11 mouse cellular contexts compared by ENCODE assay signal in the genomic region with DNA sequence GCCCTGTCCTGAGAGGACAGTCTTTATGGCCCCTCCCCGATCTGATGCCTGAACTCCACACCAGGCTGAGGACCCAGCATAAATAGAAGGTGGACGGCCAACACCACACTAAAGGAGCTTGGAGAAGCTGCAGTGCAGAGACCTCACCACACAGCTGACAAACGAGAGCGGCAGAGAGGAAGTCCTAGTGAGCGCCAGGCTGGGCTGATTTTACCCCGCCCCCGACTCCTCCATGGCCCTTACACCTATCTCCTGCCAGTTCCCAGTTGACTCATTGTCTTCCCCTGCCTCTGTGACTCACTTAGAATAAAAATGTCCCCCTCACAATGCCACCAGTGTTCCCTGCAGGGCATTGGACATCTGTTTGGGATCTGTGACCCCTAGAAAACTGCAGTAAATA. TPM values are rescaled to one million over a fixed set of nuclear protein-coding genes. Genes with fewer than 3 reads are reported as not detected.
DNase-seq lines count a peak whose midpoint lies in the region; ATAC-seq lines count a peak whose summit lies in the region.
"Had no signal": no experiment of that assay in that cellular context is flagged by ENCODE, and none has a peak within 500 bp of the region (broad histone marks: within the 10 kb centered on the region; RNA-seq: fewer than 3 reads in every experiment).

No protein-coding gene starts in this region.

- peaks cover 14% of the 10 kb centered on the region for H3K4me1 ChIP-seq in heart, embryonic 16.5 days (ENCODE audit: control insufficient read depth, insufficient read depth, low read length)

- intact Hi-C loops in left cerebral cortex, postnatal 4 days (cut with DNase I), result no loop called here
- intact Hi-C loops in left cerebral cortex, postnatal 36 days (cut with DNase I), result no loop called here

- ATAC-seq in heart, embryonic 16.5 days (replicated peaks; ENCODE audit: extremely low read depth, insufficient read depth, low FRiP score), result peak; percentile 43; the same call in 1 of the 2 replicates
- ATAC-seq: intestine, embryonic 15.5 days had no signal

- no peaks in the 10 kb centered on the region for H3K36me3 ChIP-seq in heart, embryonic 16.5 days (ENCODE audit: control insufficient read depth, insufficient read depth)
- H3K36me3 ChIP-seq: intestine, embryonic 15.5 days; midbrain, embryonic 12.5 days had no signal

- no peak overlapping the region for H3K4me3 ChIP-seq in heart, embryonic 16.5 days (ENCODE audit: low read length)
- H3K4me3 ChIP-seq: intestine, embryonic 15.5 days; midbrain, embryonic 12.5 days had no signal

- no peaks in the 10 kb centered on the region for H3K27me3 ChIP-seq in heart, embryonic 16.5 days (ENCODE audit: control insufficient read depth, insufficient read depth, low read length)
- H3K27me3 ChIP-seq: intestine, embryonic 15.5 days had no signal

- no peak overlapping the region for H3K4me2 ChIP-seq in heart, embryonic 16.5 days (ENCODE audit: low read depth, low read length)
- H3K4me2 ChIP-seq: intestine, embryonic 15.5 days; midbrain, embryonic 12.5 days had no signal

- peak; percentile 49 to 72 for DNase-seq in adrenal gland, adult (ENCODE audit: inconsistent age in 2 of 2, low spot score in 1 of 2)
- no peak for DNase-seq in adrenal gland, adult 18-20 months (ENCODE audit: low spot score in 2 of 2)
- DNase-seq in left cerebral cortex, postnatal 4 days, result peak; percentile 24
- DNase-seq in left cerebral cortex, postnatal 36 days (ENCODE audit: low spot score in 2 of 2), result no peak
- DNase-seq in mesoderm, embryonic 11.5 days (ENCODE audit: low read depth, low spot score), result peak; percentile 36
- no peak for DNase-seq in urinary bladder, postnatal 25 days (ENCODE audit: low spot score)
- no peak for DNase-seq in layer of hippocampus, adult 8-10 months (ENCODE audit: low spot score in 2 of 2)

- H3K27ac ChIP-seq in heart, embryonic 16.5 days (ENCODE audit: low read length), result no peak overlapping the region
- H3K27ac ChIP-seq: intestine, embryonic 15.5 days; midbrain, embryonic 12.5 days had no signal

- WGBS in heart, embryonic 16.5 days, result 29% methylated on average over 7 of the region's 7 CpGs

- no peak overlapping the region for H3K9ac ChIP-seq in heart, embryonic 16.5 days (ENCODE audit: low read length)
- H3K9ac ChIP-seq: intestine, embryonic 15.5 days; midbrain, embryonic 12.5 days had no signal

- H3K9me3 ChIP-seq in heart, embryonic 16.5 days (replicated peaks; ENCODE audit: control insufficient read depth, low read length), result no peaks in the 10 kb centered on the region
- H3K9me3 ChIP-seq: intestine, embryonic 15.5 days; midbrain, embryonic 12.5 days had no signal

RNA-seq across cellular contexts. Expression of gene Tmem247, which starts 13.6 kb away (rescaled TPM):
- total RNA-seq in adrenal gland, adult 18-20 months (2021), result not detected
- not detected for total RNA-seq in left cerebral cortex, postnatal 4 days (2021)
- not detected for total RNA-seq in left cerebral cortex, postnatal 36 days (2021)
- not detected in 2 replicates for polyA plus RNA-seq in heart, embryonic 16.5 days (2015; fragmentation: Nextera tagmentation; extraction: Ambion mirVana)
- not detected for total RNA-seq in layer of hippocampus, adult 8-10 months (2022)
- polyA plus RNA-seq: C2C12; intestine, embryonic 15.5 days; midbrain, embryonic 12.5 days had no signal

RNA-seq across cellular contexts. Expression of gene Atp6v1e2, which starts 44.1 kb away (rescaled TPM):
- total RNA-seq in adrenal gland, adult 18-20 months (2021), result not detected
- total RNA-seq in left cerebral cortex, postnatal 4 days (2021), result not detected
- total RNA-seq in left cerebral cortex, postnatal 36 days (2021), result not detected
- polyA plus RNA-seq in heart, embryonic 16.5 days (2015; fragmentation: Nextera tagmentation; extraction: Ambion mirVana), result not detected in 2 replicates
- total RNA-seq in layer of hippocampus, adult 8-10 months (2022), result not detected
- polyA plus RNA-seq: C2C12; intestine, embryonic 15.5 days had no signal

RNA-seq across cellular contexts. Expression of gene Rhoq, which starts 59.3 kb away (rescaled TPM):
- total RNA-seq in adrenal gland, adult 18-20 months (2021), result 100 to 1,000 TPM; 106 to 145 TPM
- 10 to 100 TPM; 26.3 to 30.1 TPM for total RNA-seq in left cerebral cortex, postnatal 4 days (2021)
- total RNA-seq in left cerebral cortex, postnatal 36 days (2021), result 10 to 100 TPM; 36.3 to 45.0 TPM
- 19.9 and 20.4 TPM in 2 replicates for polyA plus RNA-seq in heart, embryonic 16.5 days (2015; fragmentation: Nextera tagmentation; extraction: Ambion mirVana)
- 10 to 100 TPM; 35.5 to 44.8 (median 42.0) TPM for total RNA-seq in layer of hippocampus, adult 8-10 months (2022)

Comparison
In these comparisons a context has a peak if more than half of its experiments do, and no peak if none do; other contexts are left out.
1. DNase-seq: peak in adrenal gland, adult (2 of 2), left cerebral cortex, postnatal 4 days (single experiment) and mesoderm, embryonic 11.5 days (single experiment); none in adrenal gland, adult 18-20 months (0 of 2), left cerebral cortex, postnatal 36 days (0 of 2), urinary bladder, postnatal 25 days (single experiment) and layer of hippocampus, adult 8-10 months (0 of 2).